Mouse (Mus musculus) hindbrain, embryonic 16.5 days (tissue): Measurements from ENCODE around the gene Ccdc124. TPM values are rescaled to one million over a fixed set of nuclear protein-coding genes. Genes with fewer than 3 reads are reported as not detected.

Experiments
- ATAC-seq: fragments of 200-750 bp; cut with Nextera tagmentation; 2 replicates; pipeline ENCODE4 v1.8.0; 2017; ENCODE audit warnings: moderate TSS enrichment, moderate library complexity
- H3K27ac ChIP-seq: fragments of 300-500 bp; sonication (generic); 2 replicates; pipeline ENCODE4 v1.5.1; 2014; ENCODE audit warnings: low read depth, mild to moderate bottlenecking, control low read depth, low read length, moderate library complexity
- H3K27me3 ChIP-seq: fragments of 300-500 bp; sonication (generic); replicated peaks from 2 replicates; pipeline ENCODE4 v1.6.1; 2014; ENCODE audit warnings: low read length; ENCODE audit not compliant: control insufficient read depth, insufficient read depth
- H3K36me3 ChIP-seq: fragments of 300-500 bp; sonication (generic); 2 replicates; pipeline ENCODE4 v1.6.1; 2014; ENCODE audit warnings: mild to moderate bottlenecking, low read length, moderate library complexity, mixed read lengths; ENCODE audit not compliant: control insufficient read depth, insufficient read depth
- H3K4me1 ChIP-seq: fragments of 300-500 bp; sonication (generic); 2 replicates; pipeline ENCODE4 v1.6.1; 2014; ENCODE audit warnings: low read depth, low read length; ENCODE audit not compliant: control insufficient read depth, insufficient read depth
- H3K4me2 ChIP-seq: fragments of 300-500 bp; sonication (generic); 2 replicates; pipeline ENCODE4 v1.6.1; 2014; ENCODE audit warnings: mild to moderate bottlenecking, low read length, control low read depth, moderate library complexity
- H3K4me3 ChIP-seq: fragments of 300-500 bp; sonication (generic); 2 replicates; pipeline ENCODE4 v1.5.1; 2014; ENCODE audit warnings: mild to moderate bottlenecking, low read length, control low read depth, moderate library complexity
- H3K9ac ChIP-seq: fragments of 300-500 bp; sonication (generic); 2 replicates; pipeline ENCODE4 v1.6.1; 2014; ENCODE audit warnings: low read depth, mild to moderate bottlenecking, control low read depth, low read length, moderate library complexity
- H3K9me3 ChIP-seq: fragments of 300-500 bp; sonication (generic); 2 replicates; pipeline ENCODE4 v1.6.1; 2014; ENCODE audit warnings: mild to moderate bottlenecking, low read length, moderate library complexity; ENCODE audit not compliant: control insufficient read depth
- WGBS: fragments of 180-500 bp; shearing (Covaris S2); extraction: QIAGEN DNeasy Blood & Tissue Kit; methylation state at CpG from one replicate; pipeline ENCODE4 v1.1.7; 2014; 5-methylcytosine and 5-hydroxymethylcytosine counted together
- polyA plus RNA-seq: library from polyadenylated mRNA; unstranded; fragments of >200 nt; fragmentation: Nextera tagmentation; extraction: Ambion mirVana; gene quantifications from 2 replicates; pipeline ENCODE4 v1.2.1, GENCODE M21; 2015

Ccdc124 gene
- polyA plus RNA-seq, 1 experiment from 2014 or later, result 190 TPM

GRCm38 (mm10) chr8:70892022-70892895 lies 18.5 kb upstream of the Ccdc124 start, which contains the start of gene Slc5a5:
Gene Slc5a5 (minus strand): TSS chr8:70892757.
- Histone ChIP-seq H3K4me2 (peak within 1 kb of the TSS; percentile 46), H3K27me3 (peaks cover 48% of the 10 kb centered on the region), H3K9me3 (peaks cover 2% of the 10 kb centered on the region; the same call in 1 of the 2 replicates), H3K9ac (peak within 1 kb of the TSS; percentile 38), H3K36me3 (peaks cover 25% of the 10 kb centered on the region), H3K27ac (no peak within 1 kb of the TSS), H3K4me3 (peak within 1 kb of the TSS; percentile 24), H3K4me1 (peaks cover 18% of the 10 kb centered on the region)
- 5% methylated on average over 79 of the region's 80 CpGs for WGBS
- ATAC-seq, result no peak

- Histone ChIP-seq H3K36me3 (peaks cover 25% of the 10 kb centered on the region), H3K27ac (no peak overlapping the region), H3K4me1 (peaks cover 16% of the 10 kb centered on the region), H3K4me2 (no peak overlapping the region), H3K9ac (no peak overlapping the region), H3K27me3 (peaks cover 48% of the 10 kb centered on the region), H3K4me3 (no peak overlapping the region), H3K9me3 (peaks cover 2% of the 10 kb centered on the region; the same call in 1 of the 2 replicates)
- WGBS, result 15% methylated on average over 20 of the region's 21 CpGs
- ATAC-seq, result no peak
Measured at GRCm38 (mm10) chr8:70891356-70891755, 17.6 kb upstream of the Ccdc124 start.

- ATAC-seq, result no peak
- Histone ChIP-seq H3K4me3 (no peak overlapping the region), H3K27ac (no peak overlapping the region), H3K9ac (no peak overlapping the region), H3K4me1 (peaks cover 9% of the 10 kb centered on the region; the same call in 1 of the 2 replicates), H3K4me2 (no peak overlapping the region), H3K36me3 (peaks cover 24% of the 10 kb centered on the region), H3K9me3 (peaks cover 2% of the 10 kb centered on the region; the same call in 1 of the 2 replicates), H3K27me3 (peaks cover 48% of the 10 kb centered on the region)
- WGBS, result 89% methylated on average over 5 of the region's 5 CpGs
Measured at GRCm38 (mm10) chr8:70890656-70891055, 16.9 kb upstream of the Ccdc124 start.

- 0 out of 2 replicates have a peak, but pooled peaks have one; percentile 27 for ATAC-seq
- 5% methylated on average over 15 of the region's 18 CpGs for WGBS
- no peak overlapping the region for H3K4me2 ChIP-seq
- peak overlapping the region; percentile 12; the same call in 1 of the 2 replicates for H3K4me3 ChIP-seq
- H3K4me1 ChIP-seq, result peaks cover 7% of the 10 kb centered on the region; the same call in 1 of the 2 replicates
- peaks cover 2% of the 10 kb centered on the region; the same call in 1 of the 2 replicates for H3K9me3 ChIP-seq
- H3K27me3 ChIP-seq, result peaks cover 24% of the 10 kb centered on the region
- no peak overlapping the region for H3K9ac ChIP-seq
- no peaks in the 10 kb centered on the region; the same call in 1 of the 2 replicates for H3K36me3 ChIP-seq
- H3K27ac ChIP-seq, result no peak overlapping the region
Measured at GRCm38 (mm10) chr8:70887669-70888068, 13.9 kb upstream of the Ccdc124 start.

GRCm38 (mm10) chr8:70885612-70886011 lies 11.9 kb upstream of the Ccdc124 start:
- H3K4me1 ChIP-seq, result no peaks in the 10 kb centered on the region; the same call in 1 of the 2 replicates
- no peak overlapping the region for H3K4me2 ChIP-seq
- H3K27ac ChIP-seq, result no peak overlapping the region
- ATAC-seq, result no peak
- no peak overlapping the region for H3K9ac ChIP-seq
- H3K4me3 ChIP-seq, result no peak overlapping the region
- H3K9me3 ChIP-seq, result no peaks in the 10 kb centered on the region
- 17% methylated on average over 12 of the region's 12 CpGs for WGBS
- peaks cover 4% of the 10 kb centered on the region for H3K27me3 ChIP-seq
- no peaks in the 10 kb centered on the region for H3K36me3 ChIP-seq

- Histone ChIP-seq H3K9me3 (no peaks in the 10 kb centered on the region), H3K36me3 (no peaks in the 10 kb centered on the region), H3K4me2 (no peak overlapping the region), H3K4me3 (no peak overlapping the region), H3K27me3 (peaks cover 4% of the 10 kb centered on the region; the same call in 1 of the 2 replicates), H3K27ac (no peak overlapping the region), H3K9ac (no peak overlapping the region), H3K4me1 (peaks cover 6% of the 10 kb centered on the region; the same call in 1 of the 2 replicates)
- ATAC-seq, result no peak
- WGBS, result 91% methylated on average over 10 of the region's 10 CpGs
Measured at GRCm38 (mm10) chr8:70884683-70885082, 10.9 kb upstream of the Ccdc124 start.

GRCm38 (mm10) chr8:70884186-70884585 lies 10.5 kb upstream of the Ccdc124 start:
- H3K4me1 ChIP-seq, result peaks cover 6% of the 10 kb centered on the region; the same call in 1 of the 2 replicates
- 74% methylated on average over 4 of the region's 4 CpGs for WGBS
- no peak overlapping the region for H3K4me3 ChIP-seq
- no peak for ATAC-seq
- H3K9ac ChIP-seq, result no peak overlapping the region
- H3K27ac ChIP-seq, result no peak overlapping the region
- H3K27me3 ChIP-seq, result peaks cover 2% of the 10 kb centered on the region; the same call in 1 of the 2 replicates
- no peaks in the 10 kb centered on the region for H3K36me3 ChIP-seq
- no peaks in the 10 kb centered on the region for H3K9me3 ChIP-seq
- H3K4me2 ChIP-seq, result no peak overlapping the region

- 31% methylated on average over 11 of the region's 11 CpGs for WGBS
- no peaks in the 10 kb centered on the region for H3K36me3 ChIP-seq
- H3K4me1 ChIP-seq, result peaks cover 6% of the 10 kb centered on the region; the same call in 1 of the 2 replicates
- H3K9ac ChIP-seq, result no peak overlapping the region; the same call in 1 of the 2 replicates
- H3K27me3 ChIP-seq, result no peaks in the 10 kb centered on the region
- H3K27ac ChIP-seq, result peak overlapping the region; percentile 17; the same call in 1 of the 2 replicates
- no peak for ATAC-seq
- no peak overlapping the region for H3K4me3 ChIP-seq
- H3K9me3 ChIP-seq, result no peaks in the 10 kb centered on the region
- no peak overlapping the region for H3K4me2 ChIP-seq
Measured at GRCm38 (mm10) chr8:70880546-70880945, 6.8 kb upstream of the Ccdc124 start.

GRCm38 (mm10) chr8:70880126-70880525 lies 6.4 kb upstream of the Ccdc124 start:
- Histone ChIP-seq H3K36me3 (no peaks in the 10 kb centered on the region), H3K9me3 (no peaks in the 10 kb centered on the region), H3K27me3 (no peaks in the 10 kb centered on the region), H3K4me3 (no peak overlapping the region), H3K27ac (peak overlapping the region; percentile 17; the same call in 1 of the 2 replicates), H3K9ac (no peak overlapping the region; the same call in 1 of the 2 replicates), H3K4me1 (peaks cover 6% of the 10 kb centered on the region; the same call in 1 of the 2 replicates), H3K4me2 (no peak overlapping the region)
- peak; percentile 45 for ATAC-seq
- WGBS, result 9% methylated on average over 4 of the region's 4 CpGs
